Mouse (Mus musculus): Measurements from ENCODE around the gene Exo5. TPM values are rescaled to one million over a fixed set of nuclear protein-coding genes. Genes with fewer than 3 reads are reported as not detected.

The Exo5 gene
- polyA plus RNA-seq, 1 experiment, result 6.2 TPM

- no peak for TF ChIP-seq GATA1 (IDR thresholded peaks at IDR 0.05; ENCODE audit: low read length)
These were observed 37.3 kb downstream of the Exo5 start for GRCm38 (mm10) chr4:120887381-120888112.

GRCm38 (mm10) chr4:120886811-120887210, 38.0 kb downstream of the Exo5 start:
- TF ChIP-seq GATA1 (IDR thresholded peaks at IDR 0.05; ENCODE audit: low read length), result no peak

- TF ChIP-seq GATA1 (IDR thresholded peaks at IDR 0.05; ENCODE audit: low read length), result no peak
These were observed 38.7 kb downstream of the Exo5 start for GRCm38 (mm10) chr4:120886131-120886530.

GRCm38 (mm10) chr4:120885208-120886120, 39.4 kb downstream of the Exo5 start:
- TF ChIP-seq GATA1 (IDR thresholded peaks at IDR 0.05; ENCODE audit: low read length), result no peak

GRCm38 (mm10) chr4:120882002-120882625, 42.7 kb downstream of the Exo5 start:
- TF ChIP-seq GATA1 (IDR thresholded peaks at IDR 0.05; ENCODE audit: low read length), result no peak

GRCm38 (mm10) chr4:120880731-120881432, 43.9 kb downstream of the Exo5 start:
- TF ChIP-seq GATA1 (IDR thresholded peaks at IDR 0.05; ENCODE audit: low read length), result no peak

- no peak for TF ChIP-seq GATA1 (IDR thresholded peaks at IDR 0.05; ENCODE audit: low read length)
These were observed 45.4 kb downstream of the Exo5 start for GRCm38 (mm10) chr4:120879386-120879785.

- TF ChIP-seq GATA1 (IDR thresholded peaks at IDR 0.05; ENCODE audit: low read length), result no peak
These were observed 46.1 kb downstream of the Exo5 start for GRCm38 (mm10) chr4:120878728-120879127.

- no peak for TF ChIP-seq GATA1 (IDR thresholded peaks at IDR 0.05; ENCODE audit: low read length)
These were observed 48.9 kb downstream of the Exo5 start for GRCm38 (mm10) chr4:120875961-120876360.

Other genes starting within 250 kb of the Exo5 start
- gene Kcnq4, start 176.4 kb downstream of the Exo5 start, polyA plus RNA-seq (2012), result not detected in 2 replicates
- 59.4 and 89.2 TPM in 2 replicates for gene Nfyc, start 93.4 kb downstream of the Exo5 start, polyA plus RNA-seq (2012)
- not detected in 2 replicates for gene Rims3, start 70.2 kb downstream of the Exo5 start, polyA plus RNA-seq (2012)
- 2.1 and 2.4 TPM in 2 replicates for gene Zfp69, start 26.7 kb upstream of the Exo5 start, polyA plus RNA-seq (2012)
- 34.2 and 36.8 TPM in 2 replicates for gene Smap2, start 92.2 kb upstream of the Exo5 start, polyA plus RNA-seq (2012)
- gene Col9a2, start 114.4 kb upstream of the Exo5 start, polyA plus RNA-seq (2012), result not detected in 2 replicates
- gene Zmpste24, start 173.2 kb upstream of the Exo5 start, polyA plus RNA-seq (2012), result 4.3 and 5.2 TPM in 2 replicates
- gene Tmco2, start 184.2 kb upstream of the Exo5 start, polyA plus RNA-seq (2012), result not detected in 2 replicates